Mouse (Mus musculus): ENCODE results near the gene Olfr969.
"Not testable (repeated sequence)": the region's sequence is repeated elsewhere in the genome, so short reads cannot be mapped to it uniquely, and the experiment has no call there.

The Olfr969 gene

DNA sequence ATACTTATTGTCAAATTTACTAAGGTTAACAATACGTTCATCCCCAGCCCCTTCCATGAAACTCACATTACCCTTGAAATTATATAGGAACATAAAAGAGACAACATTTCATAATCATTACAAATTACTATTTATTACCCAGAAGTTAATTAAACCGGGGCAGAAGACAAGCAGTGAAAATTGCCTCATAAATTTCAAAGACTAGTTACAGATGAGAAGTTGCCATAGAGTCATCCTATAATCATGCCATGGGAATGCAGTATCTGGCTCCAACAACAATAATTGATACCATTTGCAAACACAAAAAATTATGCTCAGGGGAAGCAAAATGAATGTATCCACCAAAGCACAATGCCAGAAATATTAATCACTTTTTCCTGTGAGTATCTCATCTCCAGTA, at the start of gene Olfr969:
Gene Olfr969, plus strand, starts transcription at position 388 of the 400 bp plus-strand sequence.
- DNase-seq: no peak

DNA sequence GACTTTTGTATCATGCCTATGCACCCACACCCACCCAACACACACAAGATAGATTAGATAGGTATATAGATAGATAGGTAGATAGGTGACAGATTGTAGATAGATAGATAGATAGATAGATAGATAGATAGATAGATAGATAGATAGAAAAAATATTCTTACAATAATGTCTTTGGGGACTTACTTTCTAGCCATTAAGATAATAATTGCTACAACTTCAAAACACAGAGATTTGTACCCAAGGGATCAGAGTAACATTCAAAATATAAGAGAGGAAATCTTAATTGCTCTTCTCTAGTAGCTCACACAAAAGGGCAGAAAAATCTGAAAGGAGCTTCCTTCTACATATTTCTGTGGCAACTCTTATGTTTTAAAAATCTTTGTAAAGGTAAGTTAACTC, 44.8 kb upstream of the Olfr969 start, which contains the start of gene Olfr967:
Gene Olfr967, plus strand, starts transcription at position 301 of the 400 bp plus-strand sequence.
- no peak for DNase-seq

DNA sequence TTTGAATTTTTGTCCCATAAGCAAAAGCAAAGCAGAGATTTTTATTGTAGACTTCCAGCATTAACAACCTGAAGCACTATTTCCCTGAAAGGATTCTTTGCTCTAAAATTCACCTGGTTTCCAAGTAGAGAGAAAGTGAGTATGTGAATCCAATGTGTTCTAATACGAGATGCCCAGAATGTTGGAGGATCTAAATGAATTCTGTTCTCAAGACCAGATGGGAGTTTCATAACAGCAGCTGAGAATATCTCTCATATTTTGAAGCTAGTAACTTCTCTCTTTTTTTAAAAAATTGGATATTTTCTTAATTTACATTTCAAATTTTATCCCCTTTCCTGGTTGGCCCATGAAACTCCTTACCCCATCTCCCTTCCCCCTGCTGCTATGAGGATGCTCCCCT, 44.3 kb upstream of the Olfr969 start:
- DNase-seq: no peak

DNA sequence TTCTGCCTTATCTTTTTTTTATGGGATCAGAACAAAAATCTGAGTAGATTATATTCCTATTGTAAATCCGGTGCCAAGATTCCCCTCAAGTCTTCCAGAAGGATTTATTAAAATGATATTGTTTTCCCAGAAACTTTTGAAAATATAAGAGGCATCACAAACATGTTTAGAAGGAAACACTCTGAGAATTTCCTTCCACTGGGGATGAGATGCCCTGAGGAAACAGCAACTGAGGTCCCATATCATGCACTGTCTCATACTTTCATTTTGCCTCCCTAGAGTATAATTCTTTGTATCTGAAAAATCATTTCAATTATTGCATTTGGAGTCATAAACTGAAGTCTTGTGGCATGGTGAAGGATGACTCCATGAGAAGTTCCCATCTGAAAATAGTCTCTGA, 7.6 kb upstream of the Olfr969 start, which contains the start of gene Olfr968:
Gene Olfr968, minus strand, starts transcription at position 101 of the 400 bp plus-strand sequence.
- no peak for DNase-seq

DNA sequence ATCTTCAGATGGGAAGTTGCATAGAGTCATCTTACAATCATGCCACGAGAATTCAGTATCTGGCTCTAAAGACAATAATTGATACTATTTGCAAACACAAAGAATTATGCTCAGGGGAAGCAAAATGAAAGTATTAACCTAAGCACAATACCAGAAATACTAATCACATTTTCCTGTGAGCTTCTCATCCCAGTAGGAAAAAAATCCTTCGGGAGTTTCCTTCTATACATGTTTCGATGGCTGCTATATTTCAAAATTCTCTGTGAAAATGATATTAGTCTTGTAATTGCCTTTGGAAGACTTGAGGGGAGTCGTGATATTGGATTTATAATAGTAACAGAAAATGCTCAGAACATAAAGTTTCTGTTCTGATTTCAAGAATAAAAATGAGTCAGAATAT, 17.8 kb downstream of the Olfr969 start, which contains the start of gene Olfr970:
Gene Olfr970, plus strand, starts transcription at position 301 of the 400 bp plus-strand sequence.
- no peak for DNase-seq

DNA sequence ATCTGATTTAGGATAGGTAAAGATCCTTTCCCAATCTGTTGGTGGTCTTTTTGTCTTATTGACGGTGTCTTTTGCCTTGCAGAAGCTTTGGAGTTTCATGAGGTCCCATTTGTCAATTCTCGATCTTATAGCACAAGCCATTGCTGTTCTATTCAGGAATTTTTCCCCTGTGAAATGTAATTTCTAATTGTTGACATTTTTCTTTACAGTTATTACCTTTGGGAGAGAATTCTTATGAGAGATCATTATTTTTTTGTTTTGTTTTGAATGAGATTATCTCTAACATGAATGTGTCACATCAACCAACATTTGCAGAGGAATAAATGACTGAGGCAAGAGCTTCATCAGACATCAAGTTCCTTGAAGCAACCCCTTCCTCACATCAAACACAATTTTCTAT, 45.8 kb downstream of the Olfr969 start, which contains the start of gene Olfr971:
Gene Olfr971, plus strand, starts transcription at position 301 of the 400 bp plus-strand sequence.
- not testable (repeated sequence) for DNase-seq
